Mouse (Mus musculus): ENCODE results near the gene Tll1. TPM values are rescaled to one million over a fixed set of nuclear protein-coding genes. Genes with fewer than 3 reads are reported as not detected.

Tll1 gene
- 0.90 TPM for polyA plus RNA-seq (2015; fragmentation: Illumina TruSeq; extraction: RNeasy Lipid Tissue Mini Kit (QIAGEN cat#74804); ENCODE audit: insufficient read depth, low read depth, low replicate concordance)

GRCm38 (mm10) chr8:64206024-64206385, at the start of gene Tll1:
Gene Tll1 (minus strand): TSS chr8:64206271.

Measured in pancreas, adult 10 weeks (tissue).